Mouse (Mus musculus) 416B (cell line): ENCODE measurements around the gene Sp140.
"Not testable (repeated sequence)": the region's sequence is repeated elsewhere in the genome, so short reads cannot be mapped to it uniquely, and the experiment has no call there.

Experiments used
- DNase-seq: peaks from one replicate; pipeline ENCODE4 v3.0.0; 2011; ENCODE audit warnings: low read depth

Gene Sp140

DNA sequence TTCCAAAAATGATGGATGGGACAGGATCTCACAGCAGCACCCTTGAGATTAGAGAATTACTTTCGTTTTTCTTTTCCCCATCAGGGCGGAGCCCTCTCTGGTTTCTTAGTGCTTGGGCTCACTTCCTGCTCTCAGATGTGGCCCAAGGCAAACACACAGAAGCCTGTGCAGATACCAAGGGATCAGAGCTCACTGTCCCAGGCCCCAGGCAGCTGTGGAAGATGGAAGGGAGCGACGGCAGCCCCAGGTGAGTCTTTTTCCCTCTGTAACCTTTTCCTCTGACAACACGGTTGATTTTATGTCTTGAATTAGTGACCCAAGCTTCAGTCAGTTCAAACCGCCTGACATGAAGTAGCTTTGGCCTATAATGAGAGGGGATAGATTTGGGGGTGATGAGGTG lies 49.7 kb downstream of the Sp140 start, which contains the start of gene Sp100:
Gene Sp100, plus strand, starts transcription at position 108 of the 400 bp plus-strand sequence.
- peak; percentile 43 for DNase-seq

DNA sequence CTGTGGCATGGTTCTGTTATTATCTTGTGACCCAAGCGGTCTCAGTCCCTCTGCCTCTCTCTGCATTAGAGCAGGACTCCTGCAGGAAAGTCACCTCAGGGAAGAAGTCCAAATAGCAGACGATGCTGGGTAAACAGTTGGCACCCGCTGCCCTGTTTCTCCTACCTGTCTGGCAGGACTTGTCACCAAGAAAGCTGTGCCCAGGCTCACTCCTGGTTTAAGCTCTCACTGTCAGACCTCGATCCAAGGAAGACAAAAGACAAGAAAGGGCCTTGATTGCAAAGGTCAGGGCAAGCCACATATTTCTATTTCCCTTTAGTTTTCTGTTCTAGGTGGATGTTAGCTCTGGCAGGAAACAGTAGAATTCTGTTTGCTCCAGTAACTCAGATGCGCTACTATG lies 50.3 kb downstream of the Sp140 start:
- not testable (repeated sequence) for DNase-seq

DNA sequence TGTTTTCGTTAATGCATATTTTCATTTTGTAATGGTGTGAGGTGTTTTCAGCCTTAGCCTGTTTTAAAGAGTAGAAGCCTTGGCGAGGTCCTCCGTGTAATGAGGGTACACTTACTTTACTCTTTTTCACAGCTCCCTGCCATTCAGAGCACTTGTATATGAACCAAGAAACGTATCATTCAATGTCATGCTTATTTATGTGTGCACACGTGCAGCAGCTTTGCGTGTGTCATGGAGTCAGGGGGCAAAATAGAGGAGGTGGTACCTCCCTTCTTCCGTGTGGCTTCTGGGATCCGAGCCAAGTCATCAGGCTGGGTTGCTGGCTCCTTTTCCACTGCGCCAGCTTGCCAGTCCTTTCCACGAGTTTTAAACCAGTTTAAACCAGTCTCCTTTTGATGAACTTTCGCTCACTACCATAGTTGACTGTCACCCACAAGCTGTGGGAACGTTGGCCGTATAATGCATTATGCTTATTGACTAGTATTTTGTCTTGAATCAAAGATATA lies 51.6 kb downstream of the Sp140 start:
- not testable (repeated sequence) for DNase-seq

DNA sequence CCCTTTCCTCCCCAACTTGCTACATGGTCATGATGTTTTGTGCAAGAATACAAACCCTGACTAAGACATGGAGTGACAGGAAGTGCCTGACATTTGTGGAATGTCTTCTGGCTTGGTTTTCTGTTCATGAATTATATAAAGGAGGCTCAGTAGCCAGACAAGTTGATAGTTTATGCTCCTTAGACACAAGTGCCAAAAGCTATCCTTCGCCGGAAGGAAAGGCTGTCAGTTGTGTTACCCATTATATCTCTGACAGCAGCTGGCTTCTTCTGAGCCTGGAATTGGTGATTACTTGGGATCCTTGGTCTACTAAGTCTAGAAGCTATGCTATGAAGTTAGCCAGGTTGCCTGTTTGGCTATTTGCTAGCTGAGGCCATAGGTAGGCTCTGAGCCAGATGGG lies 57.0 kb downstream of the Sp140 start:
- not testable (repeated sequence) for DNase-seq

DNA sequence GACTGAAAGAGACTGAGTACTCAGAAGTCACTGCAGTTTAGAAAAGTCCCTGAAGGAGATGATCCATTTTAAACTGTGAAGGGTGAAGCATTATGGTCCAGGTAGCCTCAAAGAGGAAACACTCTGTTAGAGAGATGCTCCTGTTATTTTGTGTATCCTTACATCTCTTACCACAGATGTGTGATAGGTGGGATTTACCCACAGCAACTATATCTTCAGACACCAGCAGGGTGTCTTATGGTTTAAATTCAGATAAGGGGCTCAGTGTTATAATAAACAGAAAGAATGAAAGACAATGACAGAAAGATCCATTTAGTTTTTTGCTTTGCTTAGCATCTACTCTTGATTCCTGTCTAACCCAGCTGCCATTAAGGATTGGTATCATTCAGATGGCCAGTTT lies 64.1 kb downstream of the Sp140 start:
- DNase-seq = no peak

DNA sequence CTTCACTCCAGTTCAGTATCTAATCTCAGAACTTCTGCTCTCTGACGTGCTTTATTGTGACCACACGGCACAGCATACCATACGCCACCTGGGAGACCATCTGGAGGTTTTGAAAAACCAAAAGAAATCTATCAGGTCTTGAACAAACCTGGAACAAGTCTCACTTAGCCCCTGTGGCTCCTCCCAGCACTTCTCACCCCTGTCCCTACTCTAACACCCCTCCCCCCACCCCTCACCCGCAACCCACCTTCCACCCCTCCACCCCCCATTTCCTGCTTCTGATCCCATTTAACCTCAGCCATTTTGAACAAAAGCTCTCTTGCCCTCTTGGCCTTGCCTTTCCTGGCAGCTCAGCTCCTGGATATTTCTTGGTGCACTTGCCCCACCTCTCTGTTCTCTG lies 80.0 kb downstream of the Sp140 start:
- no peak for DNase-seq

DNA sequence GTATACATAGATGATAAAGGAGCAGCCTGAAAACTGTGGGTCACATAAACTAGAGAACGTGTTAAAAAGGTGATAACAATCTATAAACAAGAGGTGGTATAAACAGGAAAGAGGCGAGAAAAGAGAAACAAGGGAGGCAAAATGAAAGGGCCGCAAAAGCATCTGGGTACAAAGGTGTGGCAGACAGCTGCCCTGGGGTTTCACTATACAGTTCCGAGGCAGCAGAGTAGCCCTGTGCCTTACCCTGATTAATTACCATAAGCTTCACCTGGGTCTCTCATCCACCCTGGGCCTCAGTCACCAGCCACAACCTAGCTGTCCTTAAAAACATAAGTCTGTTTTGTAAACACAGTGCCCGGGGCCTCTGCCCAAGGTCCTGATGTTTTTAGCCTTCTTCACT lies 86.5 kb downstream of the Sp140 start:
- DNase-seq = no peak

DNA sequence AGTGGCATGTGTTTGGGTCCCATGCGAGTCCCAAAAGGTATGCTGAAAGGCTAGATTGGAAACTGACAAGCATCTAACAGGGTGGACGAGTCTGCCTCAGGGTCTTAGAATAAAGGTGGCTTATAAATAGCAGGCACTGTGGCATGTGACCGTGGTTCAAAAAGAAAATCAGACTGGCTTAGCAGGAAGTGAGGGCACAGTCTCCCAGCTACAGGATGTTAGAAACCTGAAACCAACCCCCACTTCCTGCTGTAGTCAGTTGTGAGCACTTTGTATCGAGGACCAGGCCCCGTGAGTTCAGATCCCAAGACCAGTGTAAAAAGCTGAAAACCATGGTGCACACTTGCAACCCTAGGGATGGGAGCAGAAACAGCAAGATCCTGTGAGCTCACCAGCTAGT lies 87.2 kb downstream of the Sp140 start:
- peak; percentile 72 for DNase-seq

DNA sequence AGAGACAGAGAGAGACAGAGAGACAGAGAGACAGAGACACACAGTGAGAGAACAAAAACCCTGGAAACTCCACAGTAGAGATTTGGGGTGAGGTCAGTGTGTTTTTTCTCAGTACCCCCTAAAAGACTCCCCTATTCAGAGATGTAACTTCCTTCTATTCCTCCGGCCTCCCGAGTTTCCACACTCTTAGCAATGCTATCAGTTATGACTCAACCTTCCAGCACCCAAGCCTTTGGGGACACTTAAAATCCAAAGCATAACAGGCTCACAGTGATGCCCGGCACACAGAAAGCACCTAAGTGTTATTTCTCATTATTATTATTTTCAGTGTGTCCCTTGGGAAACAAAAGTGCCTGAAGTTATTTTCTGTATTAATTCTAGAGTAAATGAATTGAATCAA lies 90.4 kb downstream of the Sp140 start:
- peak; percentile 21 for DNase-seq

DNA sequence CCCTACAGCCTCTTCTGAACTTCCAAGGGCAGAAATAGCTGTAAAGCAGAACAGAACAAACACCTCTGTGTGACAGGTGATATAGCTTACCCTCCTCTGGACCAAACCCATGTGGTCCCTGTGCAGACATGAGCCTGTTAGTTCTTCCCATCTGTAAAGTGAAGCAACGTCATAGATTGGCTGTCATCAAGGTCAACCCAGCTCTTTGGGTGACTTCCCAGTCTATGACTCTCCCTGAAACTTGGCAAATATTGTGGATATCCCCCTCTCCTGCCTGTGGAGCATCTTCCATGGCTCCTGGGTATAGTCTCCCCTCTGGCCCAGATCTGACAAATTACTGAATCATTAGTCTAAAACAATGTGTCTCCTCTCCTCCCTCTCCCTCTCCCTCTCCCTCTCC lies 92.1 kb downstream of the Sp140 start:
- no peak for DNase-seq

DNA sequence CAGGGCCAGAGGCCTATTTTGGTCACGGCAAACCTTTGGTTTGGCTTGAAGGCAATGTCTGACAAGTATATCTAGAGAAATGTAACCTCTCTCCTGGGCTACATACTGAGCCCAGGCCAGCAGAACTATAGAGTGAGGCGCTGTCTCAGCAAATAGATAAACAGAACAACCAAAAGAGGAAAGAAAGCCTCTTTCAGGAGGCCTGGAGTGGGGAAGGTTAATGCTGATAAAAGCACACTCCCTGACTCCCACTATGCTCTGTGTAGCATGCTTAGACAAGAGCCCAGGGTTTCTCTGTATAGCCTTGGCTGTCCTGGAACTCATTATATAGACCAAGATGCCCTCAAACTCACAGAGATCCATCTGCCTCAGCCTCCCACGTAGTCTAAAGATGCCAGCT lies 93.1 kb downstream of the Sp140 start:
- no peak for DNase-seq
